Mouse (Mus musculus) embryo, embryonic 9.5 days (tissue): ENCODE results near the gene Esrrb.

Experiments used
- DNase-seq: peaks from one replicate; pipeline ENCODE4 v3.0.0-alpha.2; 2017; ENCODE audit errors: extremely low spot score

The Esrrb gene

GRCm38 (mm10) chr12:86497126-86497525 lies 136.2 kb downstream of the Esrrb start:
- no peak for DNase-seq

- DNase-seq: no peak
Observed at GRCm38 (mm10) chr12:86498765-86499164, 137.8 kb downstream of the Esrrb start.

GRCm38 (mm10) chr12:86501728-86502127 lies 140.8 kb downstream of the Esrrb start:
- no peak for DNase-seq

- no peak for DNase-seq
Observed at GRCm38 (mm10) chr12:86503921-86504320, 143.0 kb downstream of the Esrrb start.

GRCm38 (mm10) chr12:86504321-86504720 lies 143.4 kb downstream of the Esrrb start:
- no peak for DNase-seq

- no peak for DNase-seq
Observed at GRCm38 (mm10) chr12:86507741-86508140, 146.8 kb downstream of the Esrrb start.

- no peak for DNase-seq
Observed at GRCm38 (mm10) chr12:86508313-86508988, 147.5 kb downstream of the Esrrb start.

GRCm38 (mm10) chr12:86509295-86510279 lies 148.7 kb downstream of the Esrrb start:
- DNase-seq: peak; percentile 24

GRCm38 (mm10) chr12:86512335-86512734 lies 151.4 kb downstream of the Esrrb start:
- DNase-seq: no peak

- DNase-seq: no peak
Observed at GRCm38 (mm10) chr12:86513596-86513995, 152.7 kb downstream of the Esrrb start.

- DNase-seq: no peak
Observed at GRCm38 (mm10) chr12:86516602-86517001, 155.7 kb downstream of the Esrrb start.

- no peak for DNase-seq
Observed at GRCm38 (mm10) chr12:86517721-86518120, 156.8 kb downstream of the Esrrb start.

GRCm38 (mm10) chr12:86518746-86519145 lies 157.8 kb downstream of the Esrrb start:
- no peak for DNase-seq

GRCm38 (mm10) chr12:86534283-86534682 lies 173.4 kb downstream of the Esrrb start:
- DNase-seq: no peak

- DNase-seq: no peak
Observed at GRCm38 (mm10) chr12:86537799-86538198, 176.9 kb downstream of the Esrrb start.

GRCm38 (mm10) chr12:86538711-86539110 lies 177.8 kb downstream of the Esrrb start:
- DNase-seq: no peak

- no peak for DNase-seq
Observed at GRCm38 (mm10) chr12:86539511-86539910, 178.6 kb downstream of the Esrrb start.

GRCm38 (mm10) chr12:86547808-86548207 lies 186.9 kb downstream of the Esrrb start:
- peak; percentile 35 for DNase-seq

GRCm38 (mm10) chr12:86553037-86553436 lies 192.1 kb downstream of the Esrrb start:
- no peak for DNase-seq

- no peak for DNase-seq
Observed at GRCm38 (mm10) chr12:86556796-86557517, 196.0 kb downstream of the Esrrb start.

- DNase-seq: no peak
Observed at GRCm38 (mm10) chr12:86558889-86559288, 198.0 kb downstream of the Esrrb start.

- DNase-seq: no peak
Observed at GRCm38 (mm10) chr12:86562705-86563104, 201.8 kb downstream of the Esrrb start.
